Mouse (Mus musculus): ENCODE measurements around the gene Vegfd. TPM values are rescaled to one million over a fixed set of nuclear protein-coding genes. Genes with fewer than 3 reads are reported as not detected.

The Vegfd gene
- polyA plus RNA-seq, 1 experiment: 0.49 TPM

DNA sequence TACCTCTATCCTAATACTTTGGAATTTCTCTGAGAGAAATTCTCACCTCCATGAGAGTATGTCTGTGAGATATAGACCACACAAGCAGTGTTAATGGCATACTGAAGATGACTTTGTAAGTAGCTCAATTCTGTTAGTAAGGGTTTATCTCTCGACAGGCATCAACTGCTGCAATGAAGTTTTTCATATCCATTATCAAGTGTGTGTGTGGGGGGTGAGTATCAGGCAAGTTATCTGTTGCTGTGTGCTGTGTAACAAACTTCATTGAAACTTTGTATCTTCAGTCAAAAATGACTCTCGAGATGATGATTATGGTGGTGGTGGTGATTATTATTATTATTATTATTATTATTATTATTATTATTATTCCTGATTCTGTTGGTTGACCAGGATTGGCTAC lies 43.6 kb downstream of the Vegfd start:
- DNase-seq: no peak
- Histone ChIP-seq H3K27me3 (ENCODE audit: control insufficient read depth, insufficient read depth, low read length) (no peaks in the 10 kb centered on the region), H3K4me3 (ENCODE audit: control insufficient read depth, insufficient read depth, low read length) (no peak overlapping the region), H3K27ac (ENCODE audit: control insufficient read depth, insufficient read depth, low read length) (no peak overlapping the region), H3K4me1 (replicated peaks; ENCODE audit: control insufficient read depth, insufficient read depth, low read length) (no peaks in the 10 kb centered on the region; the same call in 1 of the 2 replicates), H3K36me3 (ENCODE audit: control insufficient read depth, insufficient read depth, low read length) (no peaks in the 10 kb centered on the region)
- WGBS: 97% methylated on average over 2 of the region's 2 CpGs
- TF ChIP-seq CTCF (IDR thresholded peaks at IDR 0.05; ENCODE audit: borderline replicate concordance, control insufficient read depth, extremely low read depth, insufficient read depth, low read length, poor library complexity): no peak
- no peak for TF ChIP-seq POLR2A (IDR thresholded peaks at IDR 0.05; ENCODE audit: control insufficient read depth, extremely low read depth, insufficient read depth, low read length, poor library complexity)

DNA sequence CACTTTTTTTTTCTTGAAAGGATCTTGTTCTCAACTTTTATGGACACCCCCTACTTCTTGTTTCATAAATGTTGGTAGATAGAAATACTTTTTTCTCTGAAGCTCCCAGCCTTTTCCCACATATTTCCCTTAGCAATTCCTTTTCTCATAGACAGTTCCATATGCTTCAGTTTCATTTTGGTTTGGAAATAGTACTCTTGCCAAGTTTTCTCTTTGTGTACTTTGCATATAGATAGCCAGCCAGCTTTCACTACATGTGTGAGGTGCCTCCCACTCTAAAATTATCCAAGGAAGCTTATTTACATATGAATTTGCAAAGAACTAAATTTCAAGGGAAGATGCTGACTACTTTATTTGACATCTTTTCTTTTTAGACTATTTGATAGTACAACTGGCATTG lies 44.8 kb downstream of the Vegfd start:
- no peaks in the 10 kb centered on the region for H3K27me3 ChIP-seq (ENCODE audit: control insufficient read depth, insufficient read depth, low read length)
- no peak overlapping the region for H3K4me3 ChIP-seq (ENCODE audit: control insufficient read depth, insufficient read depth, low read length)
- no peak overlapping the region for H3K27ac ChIP-seq (ENCODE audit: control insufficient read depth, insufficient read depth, low read length)
- H3K36me3 ChIP-seq (ENCODE audit: control insufficient read depth, insufficient read depth, low read length): peaks cover 4% of the 10 kb centered on the region
- no peaks in the 10 kb centered on the region; the same call in 1 of the 2 replicates for H3K4me1 ChIP-seq (replicated peaks; ENCODE audit: control insufficient read depth, insufficient read depth, low read length)
- DNase-seq: no peak
- TF ChIP-seq POLR2A (IDR thresholded peaks at IDR 0.05; ENCODE audit: control insufficient read depth, extremely low read depth, insufficient read depth, low read length, poor library complexity): no peak
- TF ChIP-seq CTCF (IDR thresholded peaks at IDR 0.05; ENCODE audit: borderline replicate concordance, control insufficient read depth, extremely low read depth, insufficient read depth, low read length, poor library complexity): no peak

DNA sequence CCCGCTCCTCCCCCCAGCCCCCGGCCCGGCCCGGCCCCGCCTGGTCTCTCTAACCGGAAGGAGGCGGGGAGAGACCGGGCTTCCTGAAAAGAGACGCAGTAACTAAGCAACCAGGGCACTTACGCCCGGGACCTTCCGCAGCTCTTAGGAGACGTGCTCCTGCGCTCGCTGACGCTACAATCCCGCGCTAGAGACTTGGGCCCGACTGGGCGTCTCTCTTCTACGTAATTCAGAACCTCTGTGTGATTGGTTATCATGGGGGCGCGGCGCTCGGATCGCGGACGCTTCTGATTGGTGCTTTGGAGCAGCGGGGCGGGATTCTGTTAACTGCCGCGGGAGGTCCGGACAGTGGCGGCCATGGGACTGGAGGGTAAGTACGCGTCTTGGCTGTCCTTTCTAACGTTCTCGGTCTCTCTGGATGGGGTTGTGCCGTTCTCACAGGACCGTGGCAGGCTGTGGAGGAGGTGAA lies 46.3 kb downstream of the Vegfd start, which contains the start of gene Piga:
Gene Piga, plus strand, starts transcription at position 317 of the 469 bp plus-strand sequence.
- peak within 1 kb of the TSS; percentile 63 for H3K27ac ChIP-seq (ENCODE audit: control insufficient read depth, insufficient read depth, low read length)
- DNase-seq: peak; percentile 83
- WGBS: under 1% methylated on average over 40 of the region's 40 CpGs
- H3K4me1 ChIP-seq (replicated peaks; ENCODE audit: control insufficient read depth, insufficient read depth, low read length): no peaks in the 10 kb centered on the region; the same call in 1 of the 2 replicates
- peak within 1 kb of the TSS; percentile 97 for H3K4me3 ChIP-seq (ENCODE audit: control insufficient read depth, insufficient read depth, low read length)
- peak; percentile 60; the same call in 1 of the 2 replicates for TF ChIP-seq CTCF (IDR thresholded peaks at IDR 0.05; ENCODE audit: borderline replicate concordance, control insufficient read depth, extremely low read depth, insufficient read depth, low read length, poor library complexity)
- TF ChIP-seq POLR2A (IDR thresholded peaks at IDR 0.05; ENCODE audit: control insufficient read depth, extremely low read depth, insufficient read depth, low read length, poor library complexity): peak; percentile 52; the same call in 1 of the 2 replicates
- H3K27me3 ChIP-seq (ENCODE audit: control insufficient read depth, insufficient read depth, low read length): no peaks in the 10 kb centered on the region
- peaks cover 10% of the 10 kb centered on the region for H3K36me3 ChIP-seq (ENCODE audit: control insufficient read depth, insufficient read depth, low read length)

DNA sequence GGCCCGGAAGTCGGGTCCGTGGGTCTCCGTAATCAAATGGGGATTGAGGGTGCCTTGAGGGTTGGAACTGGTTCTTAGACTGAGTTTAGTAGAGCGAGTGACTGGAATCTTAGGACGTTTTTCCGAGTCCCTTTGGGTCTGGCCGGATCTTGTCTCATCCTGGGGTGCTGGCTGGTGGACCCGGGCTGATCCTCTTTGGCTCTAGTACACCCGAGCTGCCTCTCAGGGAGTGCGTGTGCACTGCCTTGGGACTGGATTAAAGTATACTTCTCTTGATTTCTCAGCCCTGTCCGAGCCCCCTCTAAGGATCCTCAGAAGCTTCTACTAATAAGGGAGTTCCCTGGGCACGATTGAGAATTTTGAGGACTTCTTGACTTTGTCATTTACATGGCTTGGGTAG lies 46.8 kb downstream of the Vegfd start:
- no peak for TF ChIP-seq POLR2A (IDR thresholded peaks at IDR 0.05; ENCODE audit: control insufficient read depth, extremely low read depth, insufficient read depth, low read length, poor library complexity)
- TF ChIP-seq CTCF (IDR thresholded peaks at IDR 0.05; ENCODE audit: borderline replicate concordance, control insufficient read depth, extremely low read depth, insufficient read depth, low read length, poor library complexity): no peak
- 2% methylated on average over 13 of the region's 13 CpGs for WGBS
- no peak for DNase-seq
- H3K4me1 ChIP-seq (replicated peaks; ENCODE audit: control insufficient read depth, insufficient read depth, low read length): no peaks in the 10 kb centered on the region; the same call in 1 of the 2 replicates
- H3K4me3 ChIP-seq (ENCODE audit: control insufficient read depth, insufficient read depth, low read length): peak overlapping the region; percentile 97
- no peaks in the 10 kb centered on the region for H3K27me3 ChIP-seq (ENCODE audit: control insufficient read depth, insufficient read depth, low read length)
- peak overlapping the region; percentile 63 for H3K27ac ChIP-seq (ENCODE audit: control insufficient read depth, insufficient read depth, low read length)
- peaks cover 10% of the 10 kb centered on the region for H3K36me3 ChIP-seq (ENCODE audit: control insufficient read depth, insufficient read depth, low read length)

DNA sequence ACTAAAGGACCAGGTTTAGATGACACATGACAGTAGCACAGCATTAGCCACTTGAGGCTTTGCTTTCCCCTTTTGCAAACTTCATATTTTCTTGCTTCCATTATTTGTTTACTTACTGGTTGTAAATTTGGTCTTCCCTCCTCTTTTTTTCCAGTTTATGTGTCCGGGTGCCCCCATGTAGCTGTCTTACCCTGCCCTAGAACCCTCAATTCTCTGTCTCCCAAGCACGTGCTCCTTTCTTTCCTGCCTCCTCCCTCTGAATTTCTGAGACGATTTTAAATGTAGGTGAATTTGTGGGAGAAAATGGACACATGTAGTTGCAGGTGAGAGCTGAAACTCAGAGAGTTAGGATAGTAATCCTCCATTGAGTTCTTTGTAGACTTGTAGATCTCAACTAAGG lies 47.3 kb downstream of the Vegfd start:
- Histone ChIP-seq H3K27ac (ENCODE audit: control insufficient read depth, insufficient read depth, low read length) (no peak overlapping the region), H3K4me3 (ENCODE audit: control insufficient read depth, insufficient read depth, low read length) (no peak overlapping the region), H3K36me3 (ENCODE audit: control insufficient read depth, insufficient read depth, low read length) (peaks cover 10% of the 10 kb centered on the region), H3K27me3 (ENCODE audit: control insufficient read depth, insufficient read depth, low read length) (no peaks in the 10 kb centered on the region), H3K4me1 (replicated peaks; ENCODE audit: control insufficient read depth, insufficient read depth, low read length) (no peaks in the 10 kb centered on the region; the same call in 1 of the 2 replicates)
- DNase-seq: no peak
- 28% methylated on average over 3 of the region's 3 CpGs for WGBS
- no peak for TF ChIP-seq CTCF (IDR thresholded peaks at IDR 0.05; ENCODE audit: borderline replicate concordance, control insufficient read depth, extremely low read depth, insufficient read depth, low read length, poor library complexity)

DNA sequence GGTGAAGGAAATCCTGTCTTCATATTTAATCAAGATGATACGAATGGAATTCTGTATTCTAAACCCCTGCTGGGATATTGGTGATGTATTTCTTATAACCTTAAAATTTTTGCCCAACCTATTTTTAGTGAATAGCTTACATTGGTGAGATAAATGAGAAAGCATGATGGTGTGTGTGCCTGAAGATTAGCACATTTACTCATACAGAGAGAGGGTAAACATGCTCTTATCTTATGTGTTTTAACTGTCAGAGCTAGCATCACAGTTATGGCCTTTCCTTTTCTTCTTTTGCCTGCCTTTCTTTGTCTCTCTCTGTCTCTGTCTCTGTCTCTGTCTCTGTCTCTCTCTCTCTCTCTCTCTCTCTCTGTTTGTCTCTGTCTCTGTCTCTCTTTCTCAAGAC lies 51.6 kb downstream of the Vegfd start:
- no peak overlapping the region for H3K4me3 ChIP-seq (ENCODE audit: control insufficient read depth, insufficient read depth, low read length)
- 96% methylated on average over 1 of the region's 1 CpGs for WGBS
- H3K27me3 ChIP-seq (ENCODE audit: control insufficient read depth, insufficient read depth, low read length): no peaks in the 10 kb centered on the region
- no peak overlapping the region for H3K27ac ChIP-seq (ENCODE audit: control insufficient read depth, insufficient read depth, low read length)
- no peak for DNase-seq
- no peaks in the 10 kb centered on the region; the same call in 1 of the 2 replicates for H3K4me1 ChIP-seq (replicated peaks; ENCODE audit: control insufficient read depth, insufficient read depth, low read length)
- no peak for TF ChIP-seq POLR2A (IDR thresholded peaks at IDR 0.05; ENCODE audit: control insufficient read depth, extremely low read depth, insufficient read depth, low read length, poor library complexity)
- TF ChIP-seq CTCF (IDR thresholded peaks at IDR 0.05; ENCODE audit: borderline replicate concordance, control insufficient read depth, extremely low read depth, insufficient read depth, low read length, poor library complexity): no peak
- peaks cover 16% of the 10 kb centered on the region for H3K36me3 ChIP-seq (ENCODE audit: control insufficient read depth, insufficient read depth, low read length)

DNA sequence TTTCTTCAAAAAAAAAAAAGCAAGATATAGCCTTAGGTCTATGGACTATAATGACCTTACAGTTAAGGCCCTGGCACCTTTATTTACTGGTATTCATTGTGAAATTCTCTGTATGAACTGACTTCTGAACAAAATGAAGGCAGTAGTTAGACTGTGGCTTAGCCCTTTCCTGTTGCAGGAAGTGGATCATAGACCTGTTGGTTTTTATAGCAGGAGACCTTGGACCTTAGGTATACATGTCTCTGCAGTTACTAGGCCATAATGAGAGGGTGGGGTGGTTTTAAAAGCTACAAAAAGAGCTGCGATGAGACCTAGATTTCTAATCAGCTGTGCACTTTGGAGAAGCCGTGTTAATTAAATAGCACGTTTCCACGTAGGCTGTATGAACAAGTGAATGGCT lies 54.1 kb downstream of the Vegfd start:
- no peaks in the 10 kb centered on the region for H3K27me3 ChIP-seq (ENCODE audit: control insufficient read depth, insufficient read depth, low read length)
- H3K27ac ChIP-seq (ENCODE audit: control insufficient read depth, insufficient read depth, low read length): no peak overlapping the region
- DNase-seq: no peak
- TF ChIP-seq POLR2A (IDR thresholded peaks at IDR 0.05; ENCODE audit: control insufficient read depth, extremely low read depth, insufficient read depth, low read length, poor library complexity) (no peak), CTCF (IDR thresholded peaks at IDR 0.05; ENCODE audit: borderline replicate concordance, control insufficient read depth, extremely low read depth, insufficient read depth, low read length, poor library complexity) (no peak)
- H3K4me1 ChIP-seq (replicated peaks; ENCODE audit: control insufficient read depth, insufficient read depth, low read length): no peaks in the 10 kb centered on the region
- H3K4me3 ChIP-seq (ENCODE audit: control insufficient read depth, insufficient read depth, low read length): no peak overlapping the region
- 17% methylated on average over 4 of the region's 4 CpGs for WGBS
- peaks cover 16% of the 10 kb centered on the region for H3K36me3 ChIP-seq (ENCODE audit: control insufficient read depth, insufficient read depth, low read length)
